Mouse (Mus musculus) thymus, adult 2 months (tissue): ENCODE measurements around the gene Olfr906. TPM values are rescaled to one million over a fixed set of nuclear protein-coding genes. Genes with fewer than 3 reads are reported as not detected.

Experiments used
- DNase-seq: peaks from one replicate; pipeline ENCODE4 v3.0.0; 2021
- H3K27ac ChIP-seq: fragments of 200-500 bp; 2 replicates; pipeline ENCODE4 v1.5.1; 2012; ENCODE audit warnings: low read length, control low read depth; ENCODE audit not compliant: control insufficient read depth, insufficient read depth
- H3K27me3 ChIP-seq: fragments of 200-500 bp; 2 replicates; pipeline ENCODE4 v1.6.1; 2012; ENCODE audit warnings: mild to moderate bottlenecking, low read length, moderate library complexity, mixed read lengths; ENCODE audit not compliant: control insufficient read depth, insufficient read depth
- H3K36me3 ChIP-seq: fragments of 200-500 bp; 2 replicates; pipeline ENCODE4 v1.6.1; 2012; ENCODE audit warnings: mild to moderate bottlenecking, low read length, moderate library complexity; ENCODE audit not compliant: control insufficient read depth, insufficient read depth
- H3K4me1 ChIP-seq: fragments of 200-500 bp; replicated peaks from 2 replicates; pipeline ENCODE4 v1.6.1; 2012; ENCODE audit warnings: low read length; ENCODE audit not compliant: control insufficient read depth, insufficient read depth
- H3K4me3 ChIP-seq: fragments of 200-500 bp; 2 replicates; pipeline ENCODE4 v1.5.1; 2012; ENCODE audit warnings: mild to moderate bottlenecking, low read length, control low read depth, moderate library complexity; ENCODE audit not compliant: control insufficient read depth, insufficient read depth
- CTCF ChIP-seq: fragments of 200-500 bp; IDR thresholded peaks from 2 replicates; pipeline ENCODE4 v1.5.1; 2012; ENCODE audit warnings: mild to moderate bottlenecking, control low read depth, low read length, moderate library complexity, borderline replicate concordance; ENCODE audit not compliant: control insufficient read depth, poor library complexity, insufficient read depth; ENCODE audit errors: extremely low read depth
- POLR2A ChIP-seq: fragments of 200-500 bp; IDR thresholded peaks from 2 replicates; pipeline ENCODE4 v1.6.1; 2012; ENCODE audit warnings: mild to moderate bottlenecking, low read length, control low read depth, moderate library complexity; ENCODE audit not compliant: control insufficient read depth, poor library complexity, insufficient read depth; ENCODE audit errors: extremely low read depth
- WGBS: fragments of 180-500 bp; shearing (Covaris S2); methylation state at CpG from one replicate; pipeline ENCODE4 v1.1.7; 2018; 5-methylcytosine and 5-hydroxymethylcytosine counted together
- polyA plus RNA-seq: library from polyadenylated mRNA; depleted of rRNA; stranded (reverse); fragments of >200 nt; gene quantifications from 2 replicates; pipeline ENCODE4 v1.2.3, GENCODE M21; 2012; rRNA removed

Olfr906 gene
- polyA plus RNA-seq: not detected in 2 replicates

GRCm38 (mm10) chr9:38486785-38487184 lies at the start of gene Olfr906:
Olfr906 (plus strand) TSS chr9:38487085.
- no peaks in the 10 kb centered on the region for H3K36me3 ChIP-seq
- no peaks in the 10 kb centered on the region for H3K27me3 ChIP-seq
- DNase-seq: no peak
- H3K27ac ChIP-seq: no peak within 1 kb of the TSS
- no peak within 1 kb of the TSS for H3K4me3 ChIP-seq
- H3K4me1 ChIP-seq: no peaks in the 10 kb centered on the region
- WGBS: 68% methylated on average over 3 of the region's 3 CpGs
- no peak for TF ChIP-seq CTCF
- no peak for TF ChIP-seq POLR2A

DNA sequence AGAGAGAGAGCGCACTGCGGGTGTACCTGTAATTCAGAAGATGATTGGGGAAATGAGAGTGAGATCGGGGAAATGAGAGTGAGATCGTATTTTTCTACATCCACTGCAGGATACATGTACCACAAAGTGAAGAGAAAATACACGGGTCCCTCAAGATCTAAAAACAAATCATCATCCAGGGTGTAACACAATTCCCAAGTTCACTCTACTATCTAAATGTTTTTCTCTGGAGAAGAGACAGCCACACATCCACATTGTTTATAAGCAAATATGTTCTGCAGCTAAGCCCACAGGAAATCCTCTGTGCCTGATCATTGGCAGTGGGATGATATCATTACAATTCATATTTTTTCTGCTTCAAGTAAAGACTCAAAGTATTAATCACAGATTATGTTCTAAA lies 39.5 kb upstream of the Olfr906 start, which contains the start of gene Olfr902:
Gene Olfr902, plus strand, starts transcription at position 301 of the 400 bp plus-strand sequence.
- TF ChIP-seq POLR2A (no peak), CTCF (no peak)
- Histone ChIP-seq H3K27me3 (no peaks in the 10 kb centered on the region), H3K4me1 (no peaks in the 10 kb centered on the region), H3K4me3 (no peak within 1 kb of the TSS), H3K27ac (no peak within 1 kb of the TSS), H3K36me3 (no peaks in the 10 kb centered on the region)
- DNase-seq: no peak
- WGBS: 92% methylated on average over 5 of the region's 5 CpGs

- no peak for DNase-seq
- H3K4me3 ChIP-seq: no peak within 1 kb of the TSS
- TF ChIP-seq CTCF: no peak
- no peak within 1 kb of the TSS for H3K27ac ChIP-seq
- no peaks in the 10 kb centered on the region for H3K36me3 ChIP-seq
- no peaks in the 10 kb centered on the region for H3K27me3 ChIP-seq
- no peaks in the 10 kb centered on the region for H3K4me1 ChIP-seq
Measured at GRCm38 (mm10) chr9:38462844-38463243, 24.0 kb upstream of the Olfr906 start, which contains the start of gene Olfr904. Olfr904 (plus strand) TSS chr9:38463144.

DNA sequence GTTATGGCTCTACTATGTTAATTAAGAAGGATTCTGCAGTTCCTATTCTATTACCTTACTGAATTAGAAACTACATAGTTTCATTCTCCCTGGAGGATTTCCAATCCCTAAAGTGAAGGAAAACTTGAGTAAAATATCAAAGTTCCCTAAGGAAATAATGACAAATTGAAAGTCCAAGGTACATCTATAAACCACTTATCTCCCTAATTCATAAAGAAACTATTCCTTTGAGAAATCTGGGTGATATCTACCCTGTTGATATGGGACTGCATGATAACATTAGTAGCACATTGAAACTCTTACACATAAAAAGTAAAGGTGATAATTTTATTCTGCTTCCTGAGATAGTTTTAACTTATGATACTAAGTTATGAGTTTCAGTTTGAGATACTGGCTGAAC lies 16.1 kb upstream of the Olfr906 start, which contains the start of gene Olfr905:
Gene Olfr905, plus strand, starts transcription at position 301 of the 400 bp plus-strand sequence.
- no peak for DNase-seq
- Histone ChIP-seq H3K4me3 (no peak within 1 kb of the TSS), H3K4me1 (no peaks in the 10 kb centered on the region), H3K36me3 (no peaks in the 10 kb centered on the region), H3K27ac (no peak within 1 kb of the TSS), H3K27me3 (no peaks in the 10 kb centered on the region)
- TF ChIP-seq CTCF (no peak), POLR2A (no peak)

GRCm38 (mm10) chr9:38495501-38495900 lies 8.6 kb downstream of the Olfr906 start, which contains the start of gene Olfr907:
Olfr907 (plus strand) TSS chr9:38495801.
- Histone ChIP-seq H3K4me1 (no peaks in the 10 kb centered on the region), H3K27me3 (no peaks in the 10 kb centered on the region), H3K27ac (no peak within 1 kb of the TSS), H3K36me3 (no peaks in the 10 kb centered on the region), H3K4me3 (no peak within 1 kb of the TSS)
- WGBS: 86% methylated on average over 2 of the region's 2 CpGs
- TF ChIP-seq POLR2A: no peak
- no peak for TF ChIP-seq CTCF
- DNase-seq: no peak

GRCm38 (mm10) chr9:38512353-38512752 lies 25.5 kb downstream of the Olfr906 start:
- no peak for DNase-seq
- no peak for TF ChIP-seq CTCF
- TF ChIP-seq POLR2A: no peak
- no peak overlapping the region for H3K27ac ChIP-seq
- no peaks in the 10 kb centered on the region for H3K36me3 ChIP-seq
- H3K27me3 ChIP-seq: no peaks in the 10 kb centered on the region
- no peak overlapping the region for H3K4me3 ChIP-seq
- 78% methylated on average over 2 of the region's 2 CpGs for WGBS
- H3K4me1 ChIP-seq: no peaks in the 10 kb centered on the region

DNA sequence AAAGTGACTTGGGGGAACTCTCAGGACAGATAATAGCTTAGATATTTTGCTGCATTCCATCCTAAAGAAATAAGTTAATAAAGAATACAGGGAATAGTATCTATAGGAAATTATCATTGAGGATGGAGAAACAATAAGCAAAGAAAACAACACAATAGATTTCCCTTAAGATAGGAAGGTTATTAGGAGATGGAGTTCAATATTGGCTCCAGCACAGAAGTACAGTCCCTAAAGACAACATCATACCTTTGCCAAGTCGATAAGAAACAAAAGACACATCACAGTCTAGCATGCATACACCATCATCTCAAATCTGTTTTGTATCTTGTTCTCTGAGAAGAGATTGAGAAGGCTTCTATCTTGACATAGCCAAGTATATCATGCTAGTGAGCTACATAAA lies 34.4 kb downstream of the Olfr906 start, which contains the start of gene Olfr911-ps1:
Gene Olfr911-ps1, plus strand, starts transcription at position 301 of the 400 bp plus-strand sequence.
- H3K27me3 ChIP-seq: no peaks in the 10 kb centered on the region
- WGBS: 60% methylated on average over 1 of the region's 1 CpGs
- H3K4me3 ChIP-seq: no peak within 1 kb of the TSS
- TF ChIP-seq POLR2A (no peak), CTCF (no peak)
- no peaks in the 10 kb centered on the region for H3K36me3 ChIP-seq
- H3K27ac ChIP-seq: no peak within 1 kb of the TSS
- DNase-seq: no peak
- H3K4me1 ChIP-seq: no peaks in the 10 kb centered on the region
